Mouse (Mus musculus) G1E (cell line): Measurements from ENCODE around the gene N4bp3.

Source experiments
- CTCF ChIP-seq: IDR thresholded peaks from 2 replicates; pipeline ENCODE4 v1.5.1; 2012; ENCODE audit warnings: low read depth, low read length, inconsistent platforms, mixed read lengths
- GATA1 ChIP-seq: IDR thresholded peaks from 2 replicates; pipeline ENCODE4 v1.6.1; 2012; ENCODE audit warnings: borderline replicate concordance, low read length, inconsistent platforms, mixed read lengths
- POLR2AphosphoS5 ChIP-seq: IDR thresholded peaks from 2 replicates; pipeline ENCODE4 v1.6.1; 2012; ENCODE audit warnings: low read depth, low read length, inconsistent platforms; ENCODE audit not compliant: insufficient replicate concordance

DNA sequence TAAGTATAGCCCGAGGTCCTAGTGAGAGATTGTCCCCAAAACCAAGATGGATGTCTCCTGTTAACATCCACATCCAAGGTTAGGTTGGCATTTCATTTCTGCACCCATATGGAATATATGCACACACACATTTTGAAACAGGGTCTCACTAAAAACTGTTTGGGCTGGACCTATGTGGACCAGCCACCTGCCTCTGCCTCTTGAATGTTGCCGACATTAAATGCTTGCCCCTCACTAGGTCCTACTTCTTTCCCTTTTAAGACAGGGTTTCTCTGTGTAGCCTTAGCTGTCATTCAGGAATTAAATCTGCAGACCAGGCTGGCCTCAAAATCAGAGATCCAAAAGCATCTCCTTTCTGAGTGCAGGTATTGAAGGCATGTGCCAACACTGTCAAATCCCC, 53.1 kb downstream of the N4bp3 start:
- no peak for TF ChIP-seq CTCF
- TF ChIP-seq POLR2AphosphoS5, result peak; percentile 80; the same call in 1 of the 2 replicates
- TF ChIP-seq GATA1, result no peak
